Mouse (Mus musculus) A20 (cell line): ENCODE results near the gene Palm2.
"Not testable (repeated sequence)": the region's sequence is repeated elsewhere in the genome, so short reads cannot be mapped to it uniquely, and the experiment has no call there.

ENCODE experiments used
- DNase-seq: peaks from one replicate; pipeline ENCODE4 v3.0.0-alpha.2; 2011; ENCODE audit warnings: low read depth, low spot score

Gene Palm2

GRCm38 (mm10) chr4:57433941-57434704 is at the start of gene Palm2:
Gene Palm2, plus strand, starts transcription at chr4:57434247.
- peak; percentile 32 for DNase-seq

GRCm38 (mm10) chr4:57384355-57384754 is 49.7 kb upstream of the Palm2 start:
- peak; percentile 34 for DNase-seq

GRCm38 (mm10) chr4:57391103-57391502 is 42.9 kb upstream of the Palm2 start:
- no peak for DNase-seq

- DNase-seq: no peak
Measured at GRCm38 (mm10) chr4:57396414-57396813, 37.6 kb upstream of the Palm2 start.

- not testable (repeated sequence) for DNase-seq
Measured at GRCm38 (mm10) chr4:57412385-57412784, 21.7 kb upstream of the Palm2 start.

GRCm38 (mm10) chr4:57413016-57413415 is 21.0 kb upstream of the Palm2 start:
- no peak for DNase-seq

GRCm38 (mm10) chr4:57413670-57414069 is 20.4 kb upstream of the Palm2 start:
- DNase-seq: not testable (repeated sequence)

- no peak for DNase-seq
Measured at GRCm38 (mm10) chr4:57424011-57424410, 10.0 kb upstream of the Palm2 start.

GRCm38 (mm10) chr4:57428317-57428716 is 5.7 kb upstream of the Palm2 start:
- no peak for DNase-seq

GRCm38 (mm10) chr4:57434705-57435360 is 786 bp downstream of the Palm2 start:
- no peak for DNase-seq

- no peak for DNase-seq
Measured at GRCm38 (mm10) chr4:57436286-57436685, 2.2 kb downstream of the Palm2 start.

- DNase-seq: no peak
Measured at GRCm38 (mm10) chr4:57446082-57446481, 12.0 kb downstream of the Palm2 start.

- no peak for DNase-seq
Measured at GRCm38 (mm10) chr4:57446854-57447444, 12.9 kb downstream of the Palm2 start.

- peak; percentile 51 for DNase-seq
Measured at GRCm38 (mm10) chr4:57451896-57452295, 17.8 kb downstream of the Palm2 start.

GRCm38 (mm10) chr4:57452661-57453060 is 18.6 kb downstream of the Palm2 start:
- DNase-seq: no peak

GRCm38 (mm10) chr4:57462378-57462777 is 28.3 kb downstream of the Palm2 start:
- peak; percentile 27 for DNase-seq

GRCm38 (mm10) chr4:57482435-57482834 is 48.4 kb downstream of the Palm2 start:
- no peak for DNase-seq

- no peak for DNase-seq
Measured at GRCm38 (mm10) chr4:57486392-57486791, 52.3 kb downstream of the Palm2 start.

- no peak for DNase-seq
Measured at GRCm38 (mm10) chr4:57489887-57490286, 55.8 kb downstream of the Palm2 start.

- no peak for DNase-seq
Measured at GRCm38 (mm10) chr4:57504792-57505191, 70.7 kb downstream of the Palm2 start.

- DNase-seq: no peak
Measured at GRCm38 (mm10) chr4:57510576-57510975, 76.5 kb downstream of the Palm2 start.

GRCm38 (mm10) chr4:57511734-57512133 is 77.7 kb downstream of the Palm2 start:
- no peak for DNase-seq
